Mouse (Mus musculus) megakaryocyte, embryonic 14.5 days (primary cell): ENCODE results near the gene Eftud2.

ENCODE experiments used
- FLI1 ChIP-seq: IDR thresholded peaks from 2 replicates; pipeline ENCODE4 v1.6.1; 2012; ENCODE audit warnings: low read length, inconsistent platforms, mixed read lengths
- GATA1 ChIP-seq: IDR thresholded peaks from 3 replicates; pipeline ENCODE4 v1.6.1; 2012; ENCODE audit warnings: mixed read lengths, low read length, inconsistent platforms, borderline replicate concordance

- TF ChIP-seq GATA1 (no peak), FLI1 (no peak)
Measured at GRCm38 (mm10) chr11:102827097-102827496, 53.7 kb downstream of the Eftud2 start.
